Mouse (Mus musculus): ENCODE data around the gene Dcst2. TPM values are rescaled to one million over a fixed set of nuclear protein-coding genes. Genes with fewer than 3 reads are reported as not detected.

The Dcst2 gene
- polyA plus RNA-seq, 1 experiment = 0.15 TPM

DNA sequence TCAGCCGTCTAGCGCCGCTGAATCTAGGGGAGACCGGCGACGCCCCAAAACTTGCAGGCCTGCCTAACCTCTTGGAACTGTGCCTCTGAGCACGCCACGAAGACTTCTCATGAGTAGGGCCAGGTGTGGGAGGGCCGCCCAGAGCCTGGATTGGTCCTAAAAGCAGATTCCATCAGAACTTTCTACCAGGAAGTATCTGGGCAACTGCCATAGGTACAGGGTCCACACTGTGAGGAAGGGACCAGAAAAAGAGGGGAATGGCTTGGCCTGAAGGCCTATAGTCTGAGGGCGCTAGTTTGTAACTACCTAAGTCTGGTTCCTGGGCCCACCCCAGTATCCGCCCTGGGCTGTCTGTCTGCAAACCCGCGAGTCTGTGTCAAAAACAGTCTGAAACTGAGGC lies 30.2 kb upstream of the Dcst2 start:
- H3K27me3 ChIP-seq (ENCODE audit: control insufficient read depth, insufficient read depth, low read length) = no peaks in the 10 kb centered on the region
- no peak for DNase-seq (ENCODE audit: low read depth in 1 of 2, low spot score in 2 of 2)
- no peak overlapping the region for H3K4me3 ChIP-seq (ENCODE audit: extremely low read depth, insufficient read depth, insufficient read length)
- no peaks in the 10 kb centered on the region for H3K36me3 ChIP-seq (ENCODE audit: control insufficient read depth, insufficient read depth, low read length)
- WGBS = 80% methylated on average over 13 of the region's 13 CpGs
- no peak overlapping the region for H3K27ac ChIP-seq (ENCODE audit: insufficient read depth, low read length)
- H3K4me1 ChIP-seq (ENCODE audit: control insufficient read depth, insufficient read depth, insufficient read length) = no peaks in the 10 kb centered on the region; the same call in 1 of the 2 replicates
- TF ChIP-seq CTCF (IDR thresholded peaks at IDR 0.05; ENCODE audit: extremely low read depth, insufficient read depth, insufficient read length, insufficient replicate concordance) (no peak), POLR2A (IDR thresholded peaks at IDR 0.05; ENCODE audit: low read depth, low read length) (no peak)

DNA sequence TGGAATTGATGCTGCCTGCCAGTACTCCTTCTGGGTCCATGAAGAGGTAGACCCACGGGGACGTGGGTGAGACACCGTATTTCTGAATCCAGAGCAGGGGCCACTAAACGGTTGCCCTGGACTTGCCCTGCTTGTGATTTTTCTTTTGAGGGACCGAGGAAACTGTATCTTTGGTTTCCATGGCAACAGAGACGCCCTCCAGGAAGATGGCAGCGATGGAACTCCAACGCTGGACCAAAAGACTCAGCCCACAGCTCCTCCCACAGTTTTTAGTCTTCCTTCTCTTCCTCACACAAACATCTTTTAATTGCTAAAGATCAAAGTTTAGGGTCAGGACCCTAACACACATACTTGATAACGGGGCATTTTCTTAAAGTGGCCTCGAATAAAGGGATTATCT lies 29.8 kb upstream of the Dcst2 start:
- H3K4me3 ChIP-seq (ENCODE audit: extremely low read depth, insufficient read depth, insufficient read length) = no peak overlapping the region
- 84% methylated on average over 10 of the region's 10 CpGs for WGBS
- H3K36me3 ChIP-seq (ENCODE audit: control insufficient read depth, insufficient read depth, low read length) = no peaks in the 10 kb centered on the region
- H3K27me3 ChIP-seq (ENCODE audit: control insufficient read depth, insufficient read depth, low read length) = no peaks in the 10 kb centered on the region
- H3K27ac ChIP-seq (ENCODE audit: insufficient read depth, low read length) = no peak overlapping the region
- TF ChIP-seq POLR2A (IDR thresholded peaks at IDR 0.05; ENCODE audit: low read depth, low read length) (no peak), CTCF (IDR thresholded peaks at IDR 0.05; ENCODE audit: extremely low read depth, insufficient read depth, insufficient read length, insufficient replicate concordance) (no peak)
- H3K4me1 ChIP-seq (ENCODE audit: control insufficient read depth, insufficient read depth, insufficient read length) = no peaks in the 10 kb centered on the region; the same call in 1 of the 2 replicates
- no peak for DNase-seq (ENCODE audit: low read depth in 1 of 2, low spot score in 2 of 2)

DNA sequence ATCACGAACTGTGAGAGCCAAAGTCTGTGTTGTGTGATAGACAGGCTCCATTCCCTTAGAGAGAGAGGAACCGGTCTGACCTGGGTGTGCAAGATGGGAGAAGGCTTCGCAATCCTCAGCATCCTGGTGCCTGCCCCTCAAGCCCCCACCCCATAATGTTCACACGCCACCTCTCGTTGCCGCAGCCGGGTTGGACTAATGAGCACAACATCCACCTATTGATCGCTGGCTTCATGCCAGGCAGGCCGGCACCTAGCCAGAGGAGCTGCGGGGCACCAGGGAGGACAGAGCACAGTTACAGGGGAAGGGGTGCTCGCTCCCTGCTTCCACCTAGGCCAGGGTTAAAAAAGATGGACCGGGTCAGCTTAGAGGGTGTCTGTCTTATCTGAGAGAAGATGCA lies 29.3 kb upstream of the Dcst2 start:
- H3K4me1 ChIP-seq (ENCODE audit: control insufficient read depth, insufficient read depth, insufficient read length) = peaks cover under 1% of the 10 kb centered on the region
- no peak overlapping the region for H3K4me3 ChIP-seq (ENCODE audit: extremely low read depth, insufficient read depth, insufficient read length)
- H3K27me3 ChIP-seq (ENCODE audit: control insufficient read depth, insufficient read depth, low read length) = peaks cover 2% of the 10 kb centered on the region; the same call in 1 of the 2 replicates
- WGBS = 90% methylated on average over 12 of the region's 12 CpGs
- no peak for TF ChIP-seq POLR2A (IDR thresholded peaks at IDR 0.05; ENCODE audit: low read depth, low read length)
- TF ChIP-seq CTCF (IDR thresholded peaks at IDR 0.05; ENCODE audit: extremely low read depth, insufficient read depth, insufficient read length, insufficient replicate concordance) = no peak
- no peaks in the 10 kb centered on the region for H3K36me3 ChIP-seq (ENCODE audit: control insufficient read depth, insufficient read depth, low read length)
- DNase-seq (ENCODE audit: low read depth in 1 of 2, low spot score in 2 of 2) = no peak
- no peak overlapping the region for H3K27ac ChIP-seq (ENCODE audit: insufficient read depth, low read length)

DNA sequence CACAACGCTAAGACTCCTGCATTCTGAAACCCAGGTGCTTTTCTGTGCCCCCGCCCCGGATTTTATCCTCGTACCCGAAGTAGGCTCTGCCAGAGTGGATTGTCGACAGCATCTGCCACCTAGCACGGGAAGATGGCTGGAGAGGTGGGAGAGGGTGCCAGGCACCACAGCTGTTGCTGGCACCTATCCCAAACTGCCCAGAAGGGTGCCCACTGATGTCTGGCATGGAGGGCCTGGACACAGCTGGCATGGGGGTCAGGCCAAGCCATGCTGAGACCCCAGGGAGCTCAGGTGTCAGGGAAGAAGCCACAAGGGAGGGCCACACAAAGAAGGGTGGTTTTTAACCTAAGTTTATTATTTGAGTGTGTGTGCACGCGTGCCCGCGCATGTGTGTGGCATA lies 28.7 kb upstream of the Dcst2 start:
- peaks cover 5% of the 10 kb centered on the region; the same call in 1 of the 2 replicates for H3K27me3 ChIP-seq (ENCODE audit: control insufficient read depth, insufficient read depth, low read length)
- no peak for DNase-seq (ENCODE audit: low read depth in 1 of 2, low spot score in 2 of 2)
- H3K4me1 ChIP-seq (ENCODE audit: control insufficient read depth, insufficient read depth, insufficient read length) = peaks cover 6% of the 10 kb centered on the region
- no peak overlapping the region for H3K27ac ChIP-seq (ENCODE audit: insufficient read depth, low read length)
- 92% methylated on average over 11 of the region's 11 CpGs for WGBS
- TF ChIP-seq POLR2A (IDR thresholded peaks at IDR 0.05; ENCODE audit: low read depth, low read length) (no peak), CTCF (IDR thresholded peaks at IDR 0.05; ENCODE audit: extremely low read depth, insufficient read depth, insufficient read length, insufficient replicate concordance) (no peak)
- H3K4me3 ChIP-seq (ENCODE audit: extremely low read depth, insufficient read depth, insufficient read length) = no peak overlapping the region
- H3K36me3 ChIP-seq (ENCODE audit: control insufficient read depth, insufficient read depth, low read length) = no peaks in the 10 kb centered on the region

DNA sequence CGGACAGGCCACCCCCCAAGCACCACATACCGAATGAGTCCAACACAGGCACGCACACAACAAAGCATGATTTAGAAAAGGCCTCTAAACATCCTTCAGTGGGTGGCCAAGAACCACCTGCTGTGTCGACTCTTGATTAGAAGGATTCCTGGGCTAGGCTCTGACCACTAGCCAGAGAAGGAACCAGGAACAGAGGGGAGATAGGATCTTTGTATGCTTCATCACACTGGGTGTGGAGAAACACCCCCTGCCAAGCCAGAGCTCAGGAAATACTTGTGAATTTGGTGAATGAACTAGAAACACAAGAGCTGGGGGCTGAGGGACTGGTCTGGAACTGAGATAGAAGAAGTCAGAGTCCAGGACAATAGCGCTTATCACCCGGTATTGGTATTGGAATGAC lies 25.2 kb upstream of the Dcst2 start:
- WGBS = 67% methylated on average over 6 of the region's 6 CpGs
- Histone ChIP-seq H3K27me3 (ENCODE audit: control insufficient read depth, insufficient read depth, low read length) (peaks cover 5% of the 10 kb centered on the region; the same call in 1 of the 2 replicates), H3K27ac (ENCODE audit: insufficient read depth, low read length) (no peak overlapping the region), H3K4me3 (ENCODE audit: extremely low read depth, insufficient read depth, insufficient read length) (no peak overlapping the region), H3K4me1 (ENCODE audit: control insufficient read depth, insufficient read depth, insufficient read length) (peaks cover 8% of the 10 kb centered on the region), H3K36me3 (ENCODE audit: control insufficient read depth, insufficient read depth, low read length) (no peaks in the 10 kb centered on the region)
- DNase-seq (ENCODE audit: low read depth in 1 of 2, low spot score in 2 of 2) = no peak
- TF ChIP-seq CTCF (IDR thresholded peaks at IDR 0.05; ENCODE audit: extremely low read depth, insufficient read depth, insufficient read length, insufficient replicate concordance) = no peak
- no peak for TF ChIP-seq POLR2A (IDR thresholded peaks at IDR 0.05; ENCODE audit: low read depth, low read length)

DNA sequence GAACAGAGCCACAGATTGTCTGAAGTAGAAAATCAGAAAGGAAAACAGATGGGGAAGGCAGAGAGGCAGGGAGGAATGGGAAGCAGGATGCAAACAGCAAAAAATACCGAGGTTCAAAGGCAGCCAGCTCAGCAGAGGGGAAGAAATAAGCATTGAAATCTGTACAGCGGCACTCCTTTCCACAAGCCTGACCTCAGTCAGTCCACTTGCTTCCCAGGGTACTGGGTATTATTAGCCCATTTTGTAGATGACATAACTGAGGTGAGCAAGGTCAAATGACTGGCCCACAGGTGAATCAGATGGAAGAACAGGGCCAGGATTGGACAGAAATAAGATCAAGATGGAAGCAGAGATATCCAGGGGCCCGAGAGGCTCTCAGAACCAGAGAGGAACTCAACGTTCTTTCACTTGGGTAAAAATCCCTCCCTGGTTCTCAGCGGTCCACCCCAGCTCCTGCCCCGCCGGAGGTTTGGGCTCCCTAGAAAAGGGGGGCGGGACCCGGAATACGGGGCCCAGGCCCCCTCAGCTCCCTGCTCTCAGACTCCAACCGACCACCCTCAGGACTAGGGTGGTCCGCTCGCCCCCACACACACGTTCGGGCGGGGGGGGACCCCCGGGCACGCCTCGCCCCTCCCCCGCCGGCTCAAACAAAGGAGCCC lies 24.6 kb upstream of the Dcst2 start:
- no peak for DNase-seq (ENCODE audit: low read depth in 1 of 2, low spot score in 2 of 2)
- peak overlapping the region; percentile 63; the same call in 1 of the 2 replicates for H3K4me3 ChIP-seq (ENCODE audit: extremely low read depth, insufficient read depth, insufficient read length)
- H3K27me3 ChIP-seq (ENCODE audit: control insufficient read depth, insufficient read depth, low read length) = peaks cover 5% of the 10 kb centered on the region; the same call in 1 of the 2 replicates
- peaks cover 8% of the 10 kb centered on the region for H3K4me1 ChIP-seq (ENCODE audit: control insufficient read depth, insufficient read depth, insufficient read length)
- 2% methylated on average over 21 of the region's 21 CpGs for WGBS
- TF ChIP-seq POLR2A (IDR thresholded peaks at IDR 0.05; ENCODE audit: low read depth, low read length) = no peak
- no peak for TF ChIP-seq CTCF (IDR thresholded peaks at IDR 0.05; ENCODE audit: extremely low read depth, insufficient read depth, insufficient read length, insufficient replicate concordance)
- H3K27ac ChIP-seq (ENCODE audit: insufficient read depth, low read length) = no peak overlapping the region
- no peaks in the 10 kb centered on the region for H3K36me3 ChIP-seq (ENCODE audit: control insufficient read depth, insufficient read depth, low read length)
